Mouse (Mus musculus): ENCODE results near the gene Cxcl9.

Cxcl9 gene

GRCm38 (mm10) chr5:92336743-92337142 is 8.9 kb upstream of the Cxcl9 start:
- no peak for DNase-seq

DNA sequence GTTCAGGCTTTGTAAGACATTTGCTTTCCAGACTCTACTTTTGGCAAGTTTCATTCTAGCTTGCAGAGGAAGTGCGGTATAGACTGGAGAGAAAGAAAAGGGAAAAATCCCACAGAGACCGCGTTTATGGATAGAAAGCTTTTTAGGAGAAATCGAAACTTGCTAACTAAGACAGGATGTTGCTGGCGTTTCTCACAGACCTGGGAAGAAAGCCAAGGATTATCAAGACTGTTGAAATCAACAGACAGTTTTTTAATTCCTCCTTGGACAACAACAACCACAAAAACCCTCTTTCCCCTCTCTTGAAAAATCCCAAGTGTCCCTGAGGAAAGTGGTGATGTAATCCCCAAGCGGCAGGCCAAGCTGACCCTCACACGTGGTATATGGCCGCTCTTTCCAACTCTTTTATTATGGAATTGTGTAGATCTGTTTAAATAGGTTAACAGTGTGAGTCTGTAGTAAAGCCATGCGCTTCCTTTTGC is 4.5 kb upstream of the Cxcl9 start:
- DNase-seq = peak; percentile 31

GRCm38 (mm10) chr5:92331635-92332338 is 3.9 kb upstream of the Cxcl9 start, which contains the start of gene Art3:
TSS of gene Art3 (plus strand) at chr5:92331827.
- no peak for DNase-seq

- no peak for DNase-seq
Observed at GRCm38 (mm10) chr5:92331122-92331521, 3.2 kb upstream of the Cxcl9 start.

DNA sequence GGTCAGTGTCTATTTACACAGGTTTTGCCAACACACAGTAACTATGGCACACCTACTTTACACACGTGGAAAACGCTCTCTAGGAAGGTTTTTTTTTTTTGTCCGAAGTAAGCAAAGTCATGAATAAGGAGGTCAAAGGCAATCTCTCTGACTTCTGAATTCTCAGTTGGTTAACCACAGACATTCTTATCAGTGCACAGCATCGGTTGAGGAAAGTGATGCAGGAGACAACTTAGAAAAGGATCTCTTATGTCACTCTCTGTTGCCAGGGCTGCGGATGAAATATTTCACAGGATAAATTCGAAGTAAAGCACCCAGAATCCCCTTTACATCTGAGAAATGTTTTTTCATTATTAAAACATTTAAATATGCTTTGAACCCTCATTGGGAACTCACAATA is 512 bp downstream of the Cxcl9 start:
- DNase-seq = no peak

DNA sequence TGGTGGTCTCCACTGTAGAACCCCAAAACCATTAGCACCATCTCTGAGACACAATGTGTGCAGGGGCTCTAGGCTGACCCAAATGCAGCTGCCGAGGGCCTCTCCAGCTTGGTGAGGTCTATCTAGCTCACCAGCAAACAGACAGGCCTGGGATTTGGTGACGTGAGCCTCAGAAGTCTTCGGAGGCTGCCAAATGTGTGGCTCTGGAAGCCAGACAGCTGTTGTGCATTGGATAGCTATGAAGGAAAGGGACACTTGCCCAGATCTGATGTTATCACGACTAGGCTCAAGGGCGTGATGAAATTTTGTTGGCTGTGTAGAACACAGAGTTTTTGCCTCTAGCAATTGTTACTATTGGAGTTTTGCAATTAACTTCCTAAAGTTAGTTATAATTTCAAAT is 4.6 kb downstream of the Cxcl9 start:
- peak; percentile 18 for DNase-seq

DNA sequence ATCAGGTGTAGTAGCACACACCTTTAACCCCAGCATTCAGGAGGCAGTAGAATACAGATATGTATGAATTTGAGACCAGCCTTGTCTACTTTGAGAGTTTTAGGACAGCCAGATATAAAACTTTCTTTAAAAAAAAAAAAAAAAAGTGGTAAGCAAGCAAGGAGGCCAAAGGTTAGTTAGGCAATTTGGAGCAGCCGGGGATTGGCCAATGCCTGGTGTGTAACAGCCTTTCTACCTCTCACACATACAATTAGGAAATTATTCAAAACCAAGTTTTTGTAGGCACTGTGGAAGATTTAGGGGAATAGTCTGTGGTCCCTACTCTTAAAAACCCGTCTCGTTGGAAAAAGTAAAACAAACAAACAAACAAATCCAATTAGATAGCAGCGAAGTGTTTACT is 5.3 kb downstream of the Cxcl9 start:
- DNase-seq = no peak

GRCm38 (mm10) chr5:92321631-92322400 is 6.1 kb downstream of the Cxcl9 start:
- DNase-seq = peak; percentile 6

DNA sequence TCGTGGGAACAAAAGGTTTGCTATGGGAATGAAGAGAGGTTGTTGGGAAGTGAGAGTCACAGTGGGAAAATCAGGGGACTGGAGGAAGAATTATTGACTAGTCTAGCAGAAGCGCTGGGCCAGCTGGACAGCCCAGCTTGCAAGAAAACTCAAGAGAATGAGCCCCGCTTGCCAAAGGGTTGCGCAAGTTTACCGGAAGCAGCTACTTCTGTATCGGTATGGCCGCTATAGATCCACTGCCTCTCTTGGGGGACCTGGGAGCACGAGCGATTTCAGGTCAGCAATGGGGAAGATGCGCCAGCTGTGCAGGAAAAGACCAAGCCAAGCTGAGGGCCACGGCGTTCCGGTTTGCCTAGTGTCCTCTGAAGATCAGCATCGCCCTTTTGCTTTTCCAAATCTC is 9.3 kb downstream of the Cxcl9 start:
- no peak for DNase-seq

- no peak for DNase-seq
Observed at GRCm38 (mm10) chr5:92318119-92318518, 9.8 kb downstream of the Cxcl9 start.

- DNase-seq = no peak
Observed at GRCm38 (mm10) chr5:92313776-92314175, 14.1 kb downstream of the Cxcl9 start.

DNA sequence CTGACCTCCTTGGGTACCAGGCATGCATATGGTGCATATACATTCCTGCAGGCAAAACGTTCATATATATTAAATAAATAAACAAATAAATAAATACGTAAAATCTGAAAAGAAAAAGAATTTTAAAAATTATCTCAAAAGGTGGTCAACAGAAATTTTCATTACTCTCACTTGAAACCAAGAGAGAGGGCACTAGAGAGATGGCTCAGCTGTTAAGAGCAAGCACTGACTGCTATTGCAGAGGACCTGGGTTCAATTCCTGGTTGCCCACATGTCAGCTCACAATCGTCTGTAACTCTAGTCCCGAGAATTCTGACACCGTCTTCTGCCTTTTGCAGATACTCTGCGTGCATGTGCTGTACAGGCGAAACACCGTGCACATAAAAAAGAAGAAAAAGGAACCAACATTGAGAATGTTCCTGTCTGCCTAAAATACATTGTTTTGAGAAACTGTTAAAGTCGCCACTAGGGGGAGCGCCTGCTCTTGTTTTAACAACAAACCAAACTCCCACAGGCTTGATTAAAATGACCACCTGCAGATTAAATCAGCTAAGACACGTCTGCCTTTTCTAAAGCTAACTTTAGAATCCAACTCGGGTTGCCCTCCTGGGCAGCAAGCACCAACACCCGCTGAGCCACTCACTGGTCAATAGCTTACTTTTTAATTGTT is 15.7 kb downstream of the Cxcl9 start:
- DNase-seq = peak; percentile 91

GRCm38 (mm10) chr5:92309681-92310511 is 18.0 kb downstream of the Cxcl9 start, which contains the start of gene Sdad1:
TSS of gene Sdad1 (minus strand) at chr5:92310479.
- DNase-seq = peak; percentile 96

GRCm38 (mm10) chr5:92304291-92304690 is 23.6 kb downstream of the Cxcl9 start:
- DNase-seq = no peak

- no peak for DNase-seq
Observed at GRCm38 (mm10) chr5:92302149-92302840, 25.6 kb downstream of the Cxcl9 start.

GRCm38 (mm10) chr5:92294525-92294924 is 33.4 kb downstream of the Cxcl9 start:
- DNase-seq = no peak

DNA sequence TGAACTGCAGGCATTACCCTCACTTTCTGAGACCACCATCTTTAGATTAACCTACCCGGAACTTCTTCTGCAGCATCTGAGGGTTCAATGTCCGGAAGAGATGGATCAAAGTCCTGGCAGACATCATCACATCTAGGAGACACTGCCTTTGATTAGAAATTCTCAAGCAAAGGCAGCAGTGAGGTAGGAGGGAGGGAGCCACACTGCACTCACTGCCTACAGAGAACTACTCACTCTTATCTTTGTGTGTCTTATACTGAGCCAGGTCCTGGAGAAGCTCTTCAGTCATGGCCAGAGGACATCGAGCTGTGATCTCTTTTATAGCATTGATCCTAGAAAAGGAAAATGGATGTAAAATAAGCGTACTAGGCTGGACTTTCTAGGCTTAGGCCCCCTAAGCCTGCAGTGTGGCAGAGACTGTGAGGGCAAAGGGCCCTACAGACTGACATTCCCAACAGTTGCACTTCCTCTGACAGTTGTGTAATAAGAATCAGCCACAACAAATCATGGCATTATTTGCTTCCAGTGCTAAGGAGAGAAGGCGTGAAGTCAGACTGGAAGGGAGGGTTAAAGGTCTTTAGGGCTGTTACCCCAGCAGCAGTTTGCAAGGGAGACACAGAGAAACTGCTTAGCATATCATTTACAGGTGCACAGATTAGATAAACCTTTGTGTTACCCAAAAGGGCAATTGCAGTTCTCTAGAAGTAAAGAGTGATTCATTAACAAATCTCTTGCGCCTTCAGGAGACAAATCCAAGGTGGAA is 36.0 kb downstream of the Cxcl9 start:
- no peak for DNase-seq

GRCm38 (mm10) chr5:92287840-92288239 is 40.0 kb downstream of the Cxcl9 start:
- no peak for DNase-seq

GRCm38 (mm10) chr5:92283107-92283506 is 44.8 kb downstream of the Cxcl9 start:
- DNase-seq = no peak

DNA sequence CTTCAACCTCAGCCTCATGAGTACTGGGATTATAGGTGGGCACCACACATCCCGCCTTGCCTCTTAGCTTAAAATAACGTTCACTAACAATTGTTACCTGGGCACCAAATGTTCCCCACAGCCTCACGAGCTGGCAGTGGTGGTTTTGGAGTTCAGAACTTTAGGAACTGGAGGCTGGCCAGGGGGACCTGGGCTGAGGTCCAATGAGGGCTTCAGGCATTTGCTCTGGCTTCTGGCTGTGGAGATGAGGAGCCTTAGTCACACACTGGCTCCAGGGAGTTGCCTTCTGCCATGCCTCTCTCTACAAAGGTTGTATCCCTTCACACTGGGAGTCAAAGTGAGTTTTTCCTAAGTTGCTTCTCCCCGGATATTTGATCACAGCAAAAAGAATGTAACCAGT is 45.3 kb downstream of the Cxcl9 start:
- DNase-seq = no peak

GRCm38 (mm10) chr5:92278942-92279537 is 48.8 kb downstream of the Cxcl9 start:
- DNase-seq = no peak
